Mouse (Mus musculus): ENCODE measurements around the gene St7. TPM values are rescaled to one million over a fixed set of nuclear protein-coding genes. Genes with fewer than 3 reads are reported as not detected.

Gene St7
- total RNA-seq, 2 experiments from 2014 or later = 38.9 to 50.3 TPM

Other genes with a start within 250 kb of the St7 start
- gene Met, start 229.1 kb upstream of the St7 start, total RNA-seq (2021) = 1 to 10 TPM; 3.6 to 4.8 TPM
- gene Capza2, start 56.7 kb upstream of the St7 start, total RNA-seq (2021) = 100 to 1,000 TPM; 314 to 316 TPM